Mouse (Mus musculus): ENCODE data around the gene Xrcc2.

DNA sequence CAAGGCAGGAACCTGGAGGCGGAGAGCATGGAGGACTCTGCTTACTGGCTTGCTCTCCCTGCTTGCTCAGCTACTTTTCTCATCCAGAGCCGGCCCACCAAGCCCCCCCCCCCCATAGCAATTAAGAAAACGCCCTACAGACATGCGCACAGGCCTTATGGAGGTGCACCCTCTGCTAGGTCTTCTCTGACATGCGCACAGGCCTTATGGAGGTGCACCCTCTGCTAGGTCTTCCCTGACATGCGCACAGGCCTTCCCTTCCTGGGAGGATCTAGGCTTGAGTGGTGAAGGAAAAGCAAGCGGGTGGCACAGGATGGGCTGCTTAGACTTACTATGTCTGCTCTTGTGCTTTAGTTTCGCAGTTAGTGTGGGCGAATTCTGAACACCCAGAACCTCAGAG is 37.3 kb downstream of the Xrcc2 start:
- TF ChIP-seq CTCF (IDR thresholded peaks at IDR 0.05; ENCODE audit: extremely low read depth, insufficient read length, insufficient replicate concordance, low read depth, low read length) (no peak), POLR2A (IDR thresholded peaks at IDR 0.05; ENCODE audit: low read depth, low read length) (no peak)

All from small intestine, adult 2 months (tissue).